Mouse (Mus musculus) retina, adult 2 months (tissue): ENCODE measurements around the gene Yy2.

Source experiments
- DNase-seq: peaks from one replicate; pipeline ENCODE4 v3.0.0-alpha.2; 2012; ENCODE audit warnings: low read depth, low spot score

Yy2 gene

GRCm38 (mm10) chrX:157568840-157569239 lies at the start of gene Yy2:
Gene Yy2 (minus strand): TSS chrX:157568985.
- no peak for DNase-seq

- DNase-seq = no peak
Observed at GRCm38 (mm10) chrX:157612894-157613293, 44.1 kb upstream of the Yy2 start.

- DNase-seq = no peak
Observed at GRCm38 (mm10) chrX:157601450-157601849, 32.7 kb upstream of the Yy2 start.

- DNase-seq = peak; percentile 26
Observed at GRCm38 (mm10) chrX:157598186-157598996, 29.6 kb upstream of the Yy2 start, which contains the start of gene Mbtps2. Gene Mbtps2 (minus strand): TSS chrX:157598715.

- no peak for DNase-seq
Observed at GRCm38 (mm10) chrX:157597585-157598185, 28.9 kb upstream of the Yy2 start.

- DNase-seq = no peak
Observed at GRCm38 (mm10) chrX:157596802-157597201, 28.0 kb upstream of the Yy2 start.

- no peak for DNase-seq
Observed at GRCm38 (mm10) chrX:157595927-157596326, 27.1 kb upstream of the Yy2 start.

- peak; percentile 22 for DNase-seq
Observed at GRCm38 (mm10) chrX:157594606-157595005, 25.8 kb upstream of the Yy2 start.

GRCm38 (mm10) chrX:157587001-157587400 lies 18.2 kb upstream of the Yy2 start:
- no peak for DNase-seq

- no peak for DNase-seq
Observed at GRCm38 (mm10) chrX:157586397-157586796, 17.6 kb upstream of the Yy2 start.

GRCm38 (mm10) chrX:157579108-157579614 lies 10.4 kb upstream of the Yy2 start:
- DNase-seq = no peak

GRCm38 (mm10) chrX:157574683-157575082 lies 5.9 kb upstream of the Yy2 start:
- DNase-seq = no peak

- no peak for DNase-seq
Observed at GRCm38 (mm10) chrX:157563794-157564193, 5.0 kb downstream of the Yy2 start.

GRCm38 (mm10) chrX:157547082-157547481 lies 21.7 kb downstream of the Yy2 start:
- DNase-seq = no peak
